Mouse (Mus musculus) cerebellum, adult 2 months (tissue): Measurements from ENCODE around the gene Thap8. TPM values are rescaled to one million over a fixed set of nuclear protein-coding genes. Genes with fewer than 3 reads are reported as not detected.

Source experiments
- DNase-seq, 2 experiments: peaks; one replicate each; pipeline ENCODE4 v3.0.0; 2021
- H3K27ac ChIP-seq: fragments of 200-500 bp; 2 replicates; pipeline ENCODE4 v1.5.1; 2012; ENCODE audit warnings: low read length, control low read depth, inconsistent platforms; ENCODE audit not compliant: insufficient read depth
- H3K27me3 ChIP-seq: fragments of 200-500 bp; 2 replicates; pipeline ENCODE4 v1.6.1; 2012; ENCODE audit warnings: inconsistent platforms, mild to moderate bottlenecking, low read length, moderate library complexity; ENCODE audit not compliant: control insufficient read depth, insufficient read depth
- H3K4me1 ChIP-seq: fragments of 200-500 bp; 2 replicates; pipeline ENCODE4 v1.6.1; 2011; ENCODE audit warnings: low read length; ENCODE audit not compliant: control insufficient read depth, insufficient read depth
- H3K4me3 ChIP-seq: fragments of 200-500 bp; replicated peaks from 2 replicates; pipeline ENCODE3; 2011; ENCODE audit warnings: mild to moderate bottlenecking, low read depth, low read length, control low read depth; ENCODE audit not compliant: insufficient read depth
- CTCF ChIP-seq: fragments of 200-500 bp; IDR thresholded peaks from 2 replicates; pipeline ENCODE4 v1.5.1; 2011; ENCODE audit warnings: low read depth, mild to moderate bottlenecking, control low read depth, low read length, moderate library complexity, borderline replicate concordance; ENCODE audit not compliant: insufficient read depth
- POLR2A ChIP-seq: fragments of 200-500 bp; IDR thresholded peaks from 2 replicates; pipeline ENCODE4 v1.6.1; 2011; ENCODE audit warnings: low read length, control low read depth, borderline replicate concordance; ENCODE audit not compliant: insufficient read depth
- WGBS: fragments of 180-500 bp; shearing (Covaris S2); methylation state at CpG from one replicate; pipeline ENCODE4 v1.1.7; 2018; 5-methylcytosine and 5-hydroxymethylcytosine counted together
- polyA plus RNA-seq: library from polyadenylated mRNA; depleted of rRNA; stranded (reverse); fragments of >200 nt; gene quantifications from 2 replicates; pipeline ENCODE4 v1.2.3, GENCODE M21; 2012

The Thap8 gene
- polyA plus RNA-seq, 1 experiment = not detected

DNA sequence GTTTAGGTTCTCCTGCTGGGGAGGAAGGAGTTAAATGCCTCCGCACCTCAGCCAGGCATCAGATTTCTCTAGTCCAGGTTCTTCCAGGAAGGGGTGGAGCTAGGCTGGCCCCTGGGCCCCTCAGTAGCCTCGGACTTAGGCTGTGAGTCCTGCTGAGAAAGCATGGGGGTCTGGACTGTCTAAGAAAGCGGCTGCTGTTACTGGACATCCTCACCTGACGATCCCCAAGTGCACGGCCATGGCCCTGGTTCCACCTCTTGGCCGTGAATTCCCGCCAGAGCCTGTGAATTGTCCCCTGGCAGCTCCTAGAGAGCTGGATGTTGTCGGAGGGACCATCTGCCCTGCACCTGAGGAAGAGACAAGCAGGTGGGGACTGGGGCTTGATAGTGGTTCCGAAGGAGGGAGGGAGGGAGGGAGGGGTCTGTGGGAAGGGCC, 34.8 kb downstream of the Thap8 start, which contains the start of gene Syne4:
Gene Syne4 (plus strand): TSS at position 87 of the 435 bp plus-strand sequence.
- H3K4me1 ChIP-seq = peaks cover 30% of the 10 kb centered on the region
- H3K27ac ChIP-seq = peak within 1 kb of the TSS; percentile 60; the same call in 1 of the 2 replicates
- peak; percentile 51 to 54 for DNase-seq
- WGBS = 7% methylated on average over 9 of the region's 9 CpGs
- peak within 1 kb of the TSS; percentile 24 for H3K4me3 ChIP-seq
- TF ChIP-seq CTCF (no peak), POLR2A (no peak)
- no peaks in the 10 kb centered on the region for H3K27me3 ChIP-seq

DNA sequence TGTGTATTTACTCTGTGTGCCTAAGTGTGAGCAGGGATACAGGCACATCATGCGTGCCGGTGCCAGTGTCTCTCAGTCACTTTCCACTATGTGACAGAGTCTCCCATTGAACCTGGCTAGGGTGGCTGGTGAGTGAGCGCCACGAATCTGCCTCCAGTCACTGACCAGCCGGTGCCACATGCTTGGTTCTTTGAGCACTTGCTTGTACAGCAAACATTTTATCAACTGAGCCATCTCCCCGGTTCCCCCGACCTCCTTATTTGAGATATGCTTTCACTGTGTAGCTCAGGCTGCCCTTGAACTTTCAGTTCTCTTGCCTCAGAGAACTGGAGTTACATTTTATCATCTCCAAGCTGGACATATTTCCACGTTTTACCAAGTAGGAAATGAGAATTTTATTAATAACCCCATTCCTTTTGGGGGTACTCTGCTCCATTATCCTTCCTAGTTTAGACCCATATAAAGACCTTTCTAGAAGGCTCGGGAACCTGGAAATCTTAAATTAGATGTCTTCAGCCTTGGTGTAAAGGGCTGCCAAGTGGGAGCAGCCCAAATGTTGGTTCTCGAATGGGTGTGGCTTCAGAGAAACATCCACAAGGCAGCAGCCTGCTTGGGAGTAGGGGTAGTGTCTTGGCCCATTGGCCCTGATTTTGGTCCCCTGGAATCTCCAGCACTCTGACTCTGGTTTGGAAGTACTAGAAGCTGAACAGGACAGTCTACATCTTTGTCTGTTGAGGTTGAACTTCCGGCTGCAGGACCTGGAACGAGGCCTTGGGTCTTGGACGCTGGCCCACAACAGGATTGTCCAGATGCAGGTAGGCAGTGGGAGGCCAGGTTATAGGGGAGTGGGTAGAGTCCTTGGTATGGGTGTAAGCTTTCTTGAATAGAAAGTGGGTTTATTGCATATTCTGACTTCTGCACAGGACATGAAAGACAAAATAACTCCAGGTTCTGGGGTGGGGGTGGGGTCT, 36.0 kb downstream of the Thap8 start:
- no peaks in the 10 kb centered on the region for H3K27me3 ChIP-seq
- WGBS = 66% methylated on average over 13 of the region's 13 CpGs
- peak overlapping the region; percentile 60; the same call in 1 of the 2 replicates for H3K27ac ChIP-seq
- peaks cover 26% of the 10 kb centered on the region for H3K4me1 ChIP-seq
- TF ChIP-seq CTCF (no peak), POLR2A (no peak)
- no peak overlapping the region for H3K4me3 ChIP-seq
- no peak for DNase-seq

DNA sequence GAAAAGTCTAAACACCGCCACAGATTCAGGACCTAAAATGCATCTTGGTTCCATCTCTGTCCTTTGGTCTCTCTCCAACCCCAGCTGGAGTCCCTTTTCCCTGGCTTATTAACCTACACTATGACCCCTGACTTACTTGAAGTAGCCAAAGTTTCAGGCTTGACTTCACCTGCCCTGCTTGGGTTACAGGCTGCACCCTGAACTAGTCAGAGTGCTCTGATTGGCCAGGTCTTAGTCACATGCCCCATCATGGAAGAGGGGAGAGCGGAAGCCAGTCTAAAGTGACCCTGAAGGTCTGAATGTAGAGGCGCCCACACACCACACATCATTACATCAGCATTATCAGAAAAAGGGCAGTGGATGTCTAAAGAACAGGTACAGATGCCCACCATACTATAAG, 38.2 kb downstream of the Thap8 start:
- H3K27ac ChIP-seq = no peak overlapping the region
- no peak overlapping the region for H3K4me3 ChIP-seq
- no peak for DNase-seq
- TF ChIP-seq POLR2A (no peak), CTCF (no peak)
- WGBS = 94% methylated on average over 3 of the region's 3 CpGs
- peaks cover 26% of the 10 kb centered on the region for H3K4me1 ChIP-seq
- no peaks in the 10 kb centered on the region for H3K27me3 ChIP-seq

DNA sequence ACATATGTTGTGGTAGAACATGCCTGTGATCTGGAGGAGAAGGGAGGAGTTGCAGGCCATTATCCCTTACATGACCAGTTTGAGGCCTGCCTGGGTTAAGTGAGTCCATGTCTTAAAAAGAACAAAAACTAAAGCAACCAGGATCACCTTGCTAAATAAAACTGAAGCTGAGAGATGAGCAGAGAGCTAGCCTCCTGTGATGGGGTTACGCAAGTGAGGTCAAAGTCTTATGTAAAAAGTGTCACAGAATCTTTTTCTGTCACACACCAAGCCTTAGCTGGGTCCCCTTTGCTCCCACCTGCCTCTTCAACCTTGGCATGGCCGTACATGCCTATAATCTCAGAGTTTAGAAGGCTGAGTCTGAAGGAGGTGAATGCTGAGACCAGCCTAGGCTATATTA, 41.1 kb downstream of the Thap8 start:
- no peak for TF ChIP-seq POLR2A
- no peak for TF ChIP-seq CTCF
- Histone ChIP-seq H3K4me3 (peak overlapping the region; percentile 78), H3K27me3 (no peaks in the 10 kb centered on the region), H3K4me1 (peaks cover 12% of the 10 kb centered on the region), H3K27ac (peak overlapping the region; percentile 36; the same call in 1 of the 2 replicates)
- no peak for DNase-seq
- 72% methylated on average over 2 of the region's 2 CpGs for WGBS

DNA sequence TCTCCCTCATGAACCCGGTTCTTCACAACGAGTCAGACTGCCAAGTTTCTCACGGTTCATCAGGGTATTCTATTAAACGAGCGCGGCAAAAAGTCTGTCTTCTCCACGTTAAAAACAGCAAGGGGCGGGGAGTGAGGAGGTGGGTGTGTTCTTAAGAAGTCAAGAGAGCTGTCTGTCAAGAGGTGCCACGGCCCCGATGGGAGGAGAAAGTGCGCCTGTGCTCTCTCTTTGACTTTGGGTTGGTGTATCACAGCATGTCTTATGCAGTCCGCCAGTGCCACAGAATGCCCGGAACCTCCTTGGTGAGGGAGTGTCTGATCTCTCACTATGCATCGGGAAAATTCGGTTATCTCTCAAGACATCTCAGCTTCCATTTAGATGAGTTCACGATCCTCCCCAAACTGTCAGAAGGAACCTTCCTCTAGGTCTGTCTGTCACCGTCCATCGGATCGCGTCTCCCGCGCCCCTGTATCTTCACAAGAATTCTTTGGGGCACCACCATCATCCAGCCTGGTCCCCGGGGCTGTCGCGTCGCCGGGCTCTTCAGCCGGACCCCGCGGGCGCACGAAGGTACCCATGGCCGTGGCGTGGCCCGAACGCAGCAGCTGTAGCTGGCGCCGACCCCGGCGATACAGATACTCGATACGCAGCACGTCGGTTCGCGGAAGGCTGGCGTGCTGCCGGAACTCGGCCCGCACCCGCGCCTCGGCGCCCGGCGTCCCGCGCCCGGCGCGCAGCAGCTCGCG, 41.8 kb downstream of the Thap8 start, which contains the start of gene E130208F15Rik:
Gene E130208F15Rik (plus strand): TSS at position 202 of the 746 bp plus-strand sequence.
- no peak for TF ChIP-seq CTCF
- TF ChIP-seq POLR2A = peak; percentile 86; the same call in 1 of the 2 replicates
- under 1% methylated on average over 63 of the region's 63 CpGs for WGBS
- peak; percentile 79 to 85 for DNase-seq
- Histone ChIP-seq H3K27ac (peak within 1 kb of the TSS; percentile 75), H3K27me3 (no peaks in the 10 kb centered on the region), H3K4me1 (peaks cover 13% of the 10 kb centered on the region), H3K4me3 (peak within 1 kb of the TSS; percentile 78)

DNA sequence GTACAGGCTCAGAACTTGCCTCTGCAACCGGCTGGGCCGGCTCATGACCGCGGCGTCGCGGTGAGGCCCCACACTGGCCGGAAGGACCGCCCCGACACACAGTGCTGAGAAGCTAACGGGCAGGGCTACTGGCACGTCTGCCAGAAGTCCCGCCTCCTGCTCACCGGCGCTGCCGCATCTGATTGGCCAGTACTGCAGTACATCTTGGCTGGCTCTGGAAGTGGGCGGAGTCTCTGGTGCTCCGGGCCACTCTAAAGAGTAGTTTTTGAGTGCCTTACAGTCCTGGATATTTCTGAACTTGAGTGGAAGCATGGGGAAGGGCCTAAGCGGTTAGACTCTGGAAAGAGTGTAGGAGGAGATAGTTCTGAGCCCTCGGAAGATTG, 42.4 kb downstream of the Thap8 start:
- H3K4me1 ChIP-seq = peaks cover 13% of the 10 kb centered on the region
- TF ChIP-seq POLR2A (peak; percentile 84), CTCF (no peak)
- no peaks in the 10 kb centered on the region for H3K27me3 ChIP-seq
- peak overlapping the region; percentile 75 for H3K27ac ChIP-seq
- DNase-seq = peak; percentile 98 to 99
- WGBS = under 1% methylated on average over 20 of the region's 20 CpGs
- peak overlapping the region; percentile 78 for H3K4me3 ChIP-seq

DNA sequence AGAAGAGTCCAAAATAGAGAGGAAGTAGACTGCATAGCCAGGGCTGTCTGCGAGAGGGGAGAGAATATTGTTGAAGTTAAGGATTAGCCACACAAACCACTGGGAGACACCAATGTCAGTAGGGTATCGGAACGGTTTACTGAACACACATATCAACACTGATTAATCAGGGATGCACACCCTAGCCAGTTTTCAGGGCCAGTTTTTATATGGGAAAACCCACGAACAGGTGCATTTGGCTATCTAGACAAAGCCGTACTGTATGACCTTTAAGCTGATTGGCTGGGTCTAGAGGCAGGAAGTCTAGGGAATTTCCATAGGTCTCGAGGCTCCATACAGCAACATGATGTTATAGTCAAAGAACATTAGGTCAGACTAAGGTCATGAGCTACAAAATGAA, 43.0 kb downstream of the Thap8 start:
- Histone ChIP-seq H3K27me3 (no peaks in the 10 kb centered on the region), H3K4me1 (peaks cover 13% of the 10 kb centered on the region), H3K27ac (no peak overlapping the region), H3K4me3 (no peak overlapping the region)
- 14% methylated on average over 6 of the region's 6 CpGs for WGBS
- TF ChIP-seq POLR2A = no peak
- TF ChIP-seq CTCF = no peak
- no peak for DNase-seq
